Mouse (Mus musculus) bone marrow, adult 2 months (tissue): ENCODE results near the gene Nkain1. TPM values are rescaled to one million over a fixed set of nuclear protein-coding genes. Genes with fewer than 3 reads are reported as not detected.

ENCODE experiments used
- H3K27ac ChIP-seq: fragments of 200-500 bp; 2 replicates; pipeline ENCODE4 v1.5.1; 2012; ENCODE audit warnings: low read depth, mild to moderate bottlenecking, control low read depth, inconsistent platforms, low read length; ENCODE audit not compliant: control insufficient read depth, poor library complexity, insufficient read depth
- H3K4me1 ChIP-seq: fragments of 200-500 bp; 2 replicates; pipeline ENCODE4 v1.6.1; 2011; ENCODE audit warnings: low read length; ENCODE audit not compliant: control insufficient read depth, insufficient read depth
- H3K4me3 ChIP-seq: fragments of 200-500 bp; replicated peaks from 2 replicates; pipeline ENCODE3; 2011; ENCODE audit warnings: mild to moderate bottlenecking, low read depth, low read length, control low read depth; ENCODE audit not compliant: control insufficient read depth
- CTCF ChIP-seq: fragments of 200-500 bp; IDR thresholded peaks from 2 replicates; pipeline ENCODE4 v1.5.1; 2011; ENCODE audit warnings: low read length, control low read depth; ENCODE audit not compliant: control insufficient read depth, insufficient read depth
- POLR2A ChIP-seq: fragments of 200-500 bp; IDR thresholded peaks from 2 replicates; pipeline ENCODE4 v1.6.1; 2011; ENCODE audit warnings: low read depth, mild to moderate bottlenecking, control low read depth, low read length, borderline replicate concordance; ENCODE audit not compliant: control insufficient read depth
- WGBS: fragments of 180-500 bp; shearing (Covaris S2); methylation state at CpG from one replicate; pipeline ENCODE4 v1.1.7; 2018; 5-methylcytosine and 5-hydroxymethylcytosine counted together
- polyA plus RNA-seq: library from polyadenylated mRNA; stranded (reverse); fragments of >200 nt; gene quantifications from 2 replicates; pipeline ENCODE4 v1.2.4, GENCODE M21; 2011; ENCODE audit warnings: low replicate concordance; ENCODE audit not compliant: missing spikeins, insufficient read depth, insufficient read length

Nkain1 gene
- polyA plus RNA-seq, 1 experiment = 5.0 TPM

- WGBS = 7% methylated on average over 28 of the region's 28 CpGs
- no peak overlapping the region for H3K4me3 ChIP-seq
- H3K4me1 ChIP-seq = no peaks in the 10 kb centered on the region
These were observed 42.2 kb downstream of the Nkain1 start for GRCm38 (mm10) chr4:130531645-130532280.

GRCm38 (mm10) chr4:130527804-130528203 is 46.2 kb downstream of the Nkain1 start:
- TF ChIP-seq CTCF (no peak), POLR2A (no peak)
- Histone ChIP-seq H3K4me1 (no peaks in the 10 kb centered on the region), H3K4me3 (no peak overlapping the region), H3K27ac (no peak overlapping the region)
- WGBS = 69% methylated on average over 1 of the region's 1 CpGs

More at GRCm38 (mm10) chr4:130531645-130532280, 42.2 kb downstream of the Nkain1 start:
- TF ChIP-seq CTCF = peak; percentile 78
- no peak for TF ChIP-seq POLR2A
- H3K27ac ChIP-seq = no peak overlapping the region

GRCm38 (mm10) chr4:130525041-130525440 is 48.9 kb downstream of the Nkain1 start:
- no peak overlapping the region for H3K27ac ChIP-seq
- WGBS = 55% methylated on average over 1 of the region's 1 CpGs
- TF ChIP-seq POLR2A (no peak), CTCF (no peak)
- no peaks in the 10 kb centered on the region for H3K4me1 ChIP-seq
- H3K4me3 ChIP-seq = no peak overlapping the region

- WGBS = 93% methylated on average over 6 of the region's 6 CpGs
- no peaks in the 10 kb centered on the region for H3K4me1 ChIP-seq
These were observed 52.5 kb downstream of the Nkain1 start for GRCm38 (mm10) chr4:130521466-130521865.

GRCm38 (mm10) chr4:130520482-130520851 is 53.5 kb downstream of the Nkain1 start:
- TF ChIP-seq CTCF (no peak), POLR2A (no peak)
- WGBS = 2% methylated on average over 9 of the region's 9 CpGs
- Histone ChIP-seq H3K4me3 (no peak overlapping the region), H3K4me1 (no peaks in the 10 kb centered on the region), H3K27ac (no peak overlapping the region)

More at GRCm38 (mm10) chr4:130521466-130521865, 52.5 kb downstream of the Nkain1 start:
- Histone ChIP-seq H3K27ac (no peak overlapping the region), H3K4me3 (no peak overlapping the region)
- TF ChIP-seq POLR2A = no peak
- no peak for TF ChIP-seq CTCF

- H3K4me1 ChIP-seq = no peaks in the 10 kb centered on the region
- TF ChIP-seq POLR2A (no peak), CTCF (no peak)
- peak overlapping the region; percentile 13 for H3K4me3 ChIP-seq
- H3K27ac ChIP-seq = no peak overlapping the region
- 7% methylated on average over 40 of the region's 40 CpGs for WGBS
These were observed 54.1 kb downstream of the Nkain1 start for GRCm38 (mm10) chr4:130519567-130520481.

- no peak overlapping the region for H3K27ac ChIP-seq
- no peak overlapping the region for H3K4me3 ChIP-seq
- H3K4me1 ChIP-seq = no peaks in the 10 kb centered on the region
- 54% methylated on average over 6 of the region's 6 CpGs for WGBS
- no peak for TF ChIP-seq CTCF
- TF ChIP-seq POLR2A = no peak
These were observed 57.5 kb downstream of the Nkain1 start for GRCm38 (mm10) chr4:130516490-130516889.

Other genes with a start within 250 kb of the Nkain1 start
- gene Zcchc17, start 214.2 kb downstream of the Nkain1 start, polyA plus RNA-seq = 24.3 and 26.6 TPM in 2 replicates
- 28.8 and 35.6 TPM in 2 replicates for gene Snrnp40, start 214.0 kb downstream of the Nkain1 start, polyA plus RNA-seq
- gene Pum1, start 89.1 kb upstream of the Nkain1 start, polyA plus RNA-seq = 18.8 and 42.8 TPM in 2 replicates
- 13.7 and 18.1 TPM in 2 replicates for gene Sdc3, start 218.4 kb upstream of the Nkain1 start, polyA plus RNA-seq